Mouse (Mus musculus) neural tube, embryonic 11.5 days (tissue): ENCODE measurements around the gene Slc4a10. TPM values are rescaled to one million over a fixed set of nuclear protein-coding genes. Genes with fewer than 3 reads are reported as not detected.

Experiments
- ATAC-seq: fragments of 200-750 bp; cut with Nextera tagmentation; 2 replicates; pipeline ENCODE4 v1.8.0; 2017; ENCODE audit warnings: moderate number of reproducible peaks, mild to moderate bottlenecking, moderate TSS enrichment, moderate library complexity; ENCODE audit not compliant: insufficient read depth, low FRiP score, low TSS enrichment
- DNase-seq: peaks from one replicate; pipeline ENCODE4 v3.0.0-alpha.2; 2015; ENCODE audit warnings: low spot score
- H3K27ac ChIP-seq: fragments of 300-500 bp; sonication (generic); 2 replicates; pipeline ENCODE4 v1.5.1; 2014; ENCODE audit warnings: low read depth, mild to moderate bottlenecking, low read length
- H3K27me3 ChIP-seq: fragments of 300-500 bp; sonication (generic); 2 replicates; pipeline ENCODE4 v1.6.1; 2014; ENCODE audit warnings: mild to moderate bottlenecking, low read length, mixed read lengths; ENCODE audit not compliant: control insufficient read depth, insufficient read depth
- H3K36me3 ChIP-seq: fragments of 300-500 bp; sonication (generic); 2 replicates; pipeline ENCODE4 v1.6.1; 2014; ENCODE audit warnings: mild to moderate bottlenecking, low read length, moderate library complexity, mixed read lengths; ENCODE audit not compliant: control insufficient read depth, insufficient read depth
- H3K4me1 ChIP-seq: fragments of 300-500 bp; sonication (generic); 2 replicates; pipeline ENCODE4 v1.6.1; 2014; ENCODE audit warnings: low read length, mixed read lengths; ENCODE audit not compliant: control insufficient read depth, insufficient read depth
- H3K4me2 ChIP-seq: fragments of 300-500 bp; sonication (generic); 2 replicates; pipeline ENCODE4 v1.6.1; 2014; ENCODE audit warnings: low read depth, mild to moderate bottlenecking, moderate library complexity
- H3K4me3 ChIP-seq: fragments of 300-500 bp; sonication (generic); 2 replicates; pipeline ENCODE4 v1.5.1; 2014; ENCODE audit warnings: low read depth, low read length
- H3K9ac ChIP-seq: fragments of 300-500 bp; sonication (generic); 2 replicates; pipeline ENCODE4 v1.6.1; 2014; ENCODE audit warnings: mild to moderate bottlenecking, low read length
- H3K9me3 ChIP-seq: fragments of 300-500 bp; sonication (generic); 2 replicates; pipeline ENCODE4 v1.6.1; 2016; ENCODE audit warnings: low read length; ENCODE audit not compliant: control insufficient read depth
- WGBS: fragments of 180-500 bp; shearing (Covaris S2); extraction: QIAGEN DNeasy Blood & Tissue Kit; methylation state at CpG from one replicate; pipeline ENCODE4 v1.1.7; 2014; 5-methylcytosine and 5-hydroxymethylcytosine counted together
- polyA plus RNA-seq: library from polyadenylated mRNA; unstranded; fragments of >200 nt; fragmentation: Nextera tagmentation; extraction: Ambion mirVana; gene quantifications from 2 replicates; pipeline ENCODE4 v1.2.1, GENCODE M21; 2014

Gene Slc4a10
- polyA plus RNA-seq, 1 experiment from 2014 or later, result 0.52 TPM

- H3K4me2 ChIP-seq, result no peak overlapping the region
- H3K4me1 ChIP-seq, result no peaks in the 10 kb centered on the region
- ATAC-seq (no peak), DNase-seq (no peak)
- H3K4me3 ChIP-seq, result no peak overlapping the region
- H3K27me3 ChIP-seq, result no peaks in the 10 kb centered on the region
- 53% methylated on average over 6 of the region's 6 CpGs for WGBS
- no peak overlapping the region for H3K9ac ChIP-seq
- H3K36me3 ChIP-seq, result no peaks in the 10 kb centered on the region
- no peaks in the 10 kb centered on the region for H3K9me3 ChIP-seq
- no peak overlapping the region for H3K27ac ChIP-seq
Observed at GRCm38 (mm10) chr2:62344367-62344766, 298.1 kb downstream of the Slc4a10 start.

GRCm38 (mm10) chr2:62346771-62347170 is 300.5 kb downstream of the Slc4a10 start:
- ATAC-seq (no peak), DNase-seq (no peak)
- Histone ChIP-seq H3K27me3 (no peaks in the 10 kb centered on the region), H3K4me3 (no peak overlapping the region), H3K4me2 (no peak overlapping the region), H3K9me3 (no peaks in the 10 kb centered on the region), H3K9ac (no peak overlapping the region), H3K4me1 (no peaks in the 10 kb centered on the region), H3K36me3 (no peaks in the 10 kb centered on the region), H3K27ac (no peak overlapping the region)
- WGBS, result 43% methylated on average over 1 of the region's 1 CpGs

- Histone ChIP-seq H3K9me3 (no peaks in the 10 kb centered on the region), H3K27ac (no peak overlapping the region), H3K9ac (no peak overlapping the region), H3K4me2 (no peak overlapping the region), H3K4me3 (no peak overlapping the region), H3K36me3 (no peaks in the 10 kb centered on the region), H3K4me1 (no peaks in the 10 kb centered on the region), H3K27me3 (no peaks in the 10 kb centered on the region)
- ATAC-seq (no peak), DNase-seq (no peak)
- WGBS, result 92% methylated on average over 9 of the region's 9 CpGs
Observed at GRCm38 (mm10) chr2:62347762-62348161, 301.5 kb downstream of the Slc4a10 start.

GRCm38 (mm10) chr2:62352035-62352434 is 305.8 kb downstream of the Slc4a10 start:
- Histone ChIP-seq H3K9ac (no peak overlapping the region), H3K4me2 (no peak overlapping the region), H3K27me3 (no peaks in the 10 kb centered on the region), H3K4me1 (no peaks in the 10 kb centered on the region), H3K9me3 (no peaks in the 10 kb centered on the region), H3K4me3 (no peak overlapping the region), H3K27ac (no peak overlapping the region), H3K36me3 (no peaks in the 10 kb centered on the region)
- 86% methylated on average over 3 of the region's 3 CpGs for whole genome bisulfite sequencing
- DNase-seq, result no peak
- ATAC-seq, result no peak

GRCm38 (mm10) chr2:62355766-62356165 is 309.5 kb downstream of the Slc4a10 start:
- Histone ChIP-seq H3K4me2 (no peak overlapping the region), H3K4me1 (no peaks in the 10 kb centered on the region), H3K27ac (no peak overlapping the region), H3K9ac (no peak overlapping the region), H3K27me3 (no peaks in the 10 kb centered on the region), H3K9me3 (no peaks in the 10 kb centered on the region), H3K36me3 (no peaks in the 10 kb centered on the region), H3K4me3 (no peak overlapping the region)
- no peak for ATAC-seq
- DNase-seq, result no peak
- 46% methylated on average over 6 of the region's 6 CpGs for WGBS

GRCm38 (mm10) chr2:62356606-62357005 is 310.3 kb downstream of the Slc4a10 start:
- Histone ChIP-seq H3K9me3 (no peaks in the 10 kb centered on the region), H3K36me3 (no peaks in the 10 kb centered on the region), H3K4me1 (no peaks in the 10 kb centered on the region), H3K27me3 (no peaks in the 10 kb centered on the region), H3K4me2 (no peak overlapping the region), H3K9ac (no peak overlapping the region), H3K4me3 (no peak overlapping the region), H3K27ac (no peak overlapping the region)
- WGBS, result 78% methylated on average over 14 of the region's 14 CpGs
- ATAC-seq, result no peak
- no peak for DNase-seq

GRCm38 (mm10) chr2:62357259-62357658 is 311.0 kb downstream of the Slc4a10 start:
- Histone ChIP-seq H3K27ac (no peak overlapping the region), H3K4me3 (no peak overlapping the region), H3K4me2 (no peak overlapping the region), H3K36me3 (no peaks in the 10 kb centered on the region), H3K9me3 (no peaks in the 10 kb centered on the region), H3K27me3 (no peaks in the 10 kb centered on the region), H3K4me1 (no peaks in the 10 kb centered on the region), H3K9ac (no peak overlapping the region)
- no peak for DNase-seq
- ATAC-seq, result no peak
- WGBS, result 85% methylated on average over 7 of the region's 7 CpGs

GRCm38 (mm10) chr2:62360872-62361271 is 314.6 kb downstream of the Slc4a10 start:
- no peak overlapping the region for H3K4me3 ChIP-seq
- H3K9me3 ChIP-seq, result no peaks in the 10 kb centered on the region
- no peak overlapping the region for H3K9ac ChIP-seq
- no peak overlapping the region for H3K27ac ChIP-seq
- H3K4me1 ChIP-seq, result no peaks in the 10 kb centered on the region
- H3K27me3 ChIP-seq, result no peaks in the 10 kb centered on the region
- H3K4me2 ChIP-seq, result no peak overlapping the region
- WGBS, result 84% methylated on average over 6 of the region's 6 CpGs
- ATAC-seq (no peak), DNase-seq (no peak)
- no peaks in the 10 kb centered on the region for H3K36me3 ChIP-seq

- DNase-seq (no peak), ATAC-seq (no peak)
- H3K4me2 ChIP-seq, result no peak overlapping the region
- H3K9me3 ChIP-seq, result no peaks in the 10 kb centered on the region
- H3K9ac ChIP-seq, result no peak overlapping the region
- H3K27me3 ChIP-seq, result no peaks in the 10 kb centered on the region
- no peak overlapping the region for H3K4me3 ChIP-seq
- no peak overlapping the region for H3K27ac ChIP-seq
- H3K4me1 ChIP-seq, result no peaks in the 10 kb centered on the region
- H3K36me3 ChIP-seq, result no peaks in the 10 kb centered on the region
- WGBS, result 85% methylated on average over 3 of the region's 3 CpGs
Observed at GRCm38 (mm10) chr2:62361514-62361913, 315.3 kb downstream of the Slc4a10 start.
